Comparison of ENCODE assay signal across 7 mouse cellular contexts in the genomic region with DNA sequence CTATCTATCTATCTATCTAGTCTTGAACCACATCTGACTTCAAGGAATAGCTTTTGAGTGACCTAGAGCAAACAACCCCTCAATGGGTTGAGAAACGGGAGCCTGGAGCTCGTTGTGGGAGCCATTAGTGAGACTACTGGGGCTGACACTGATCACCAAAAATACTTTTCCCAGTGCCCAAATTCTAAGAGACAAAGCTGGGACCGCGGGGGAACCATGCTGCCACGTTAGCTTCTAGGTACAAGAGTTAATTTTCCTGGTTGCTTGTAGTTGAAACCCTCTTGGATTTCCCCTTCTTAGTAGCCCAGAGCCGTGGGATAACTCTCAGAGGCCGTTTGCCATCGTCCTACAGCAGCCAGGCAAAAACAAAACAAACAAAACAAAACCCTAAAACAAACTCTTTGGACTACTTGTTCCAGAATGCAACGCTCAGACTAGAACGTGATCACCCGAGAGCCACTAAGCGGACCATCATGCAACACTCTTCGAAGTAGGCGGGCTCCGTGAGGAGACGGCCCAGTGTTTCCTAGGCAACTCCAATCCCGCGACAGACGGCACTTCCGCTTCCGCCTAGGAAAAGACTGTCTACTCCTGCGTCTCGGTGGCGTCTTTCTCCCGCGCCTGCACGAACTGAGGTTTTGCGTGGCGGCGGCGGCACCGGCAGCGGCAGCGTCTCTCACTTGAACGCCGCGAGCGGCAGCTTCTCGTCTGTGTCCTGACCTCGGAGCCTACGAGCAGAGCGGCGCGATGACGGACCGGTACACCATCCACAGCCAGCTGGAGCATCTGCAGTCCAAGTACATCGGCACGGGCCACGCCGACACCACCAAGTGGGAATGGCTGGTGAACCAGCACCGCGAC. TPM values are rescaled to one million over a fixed set of nuclear protein-coding genes. Genes with fewer than 3 reads are reported as not detected.
DNase-seq lines count a peak whose midpoint lies in the region; ATAC-seq lines count a peak whose summit lies in the region.

No protein-coding gene starts in this region.

- 4% methylated on average over 52 of the region's 52 CpGs for WGBS in intestine, embryonic 15.5 days
- 3% methylated on average over 52 of the region's 52 CpGs for WGBS in midbrain, embryonic 10.5 days

- no peaks in the 10 kb centered on the region for H3K27me3 ChIP-seq in intestine, embryonic 15.5 days (replicated peaks)
- H3K27me3 ChIP-seq in midbrain, embryonic 10.5 days (ENCODE audit: low read depth, poor library complexity, severe bottlenecking) = no peaks in the 10 kb centered on the region

- ATAC-seq in intestine, embryonic 15.5 days = peak; percentile 99

- H3K4me1 ChIP-seq in intestine, embryonic 15.5 days (replicated peaks) = peaks cover 14% of the 10 kb centered on the region
- H3K4me1 ChIP-seq in midbrain, embryonic 10.5 days = peaks cover 16% of the 10 kb centered on the region

- peak overlapping the region; percentile 75 for H3K4me2 ChIP-seq in intestine, embryonic 15.5 days (replicated peaks)

- intact Hi-C loops in gastrocnemius, postnatal 36 days (cut with DNase I) = no loop called here
- intact Hi-C loops in left cerebral cortex, postnatal 25 days (cut with DNase I) = loop anchor here (5.0 kb wide), 1 partner anchor 86 kb away; no protein-coding TSS in a partner anchor

- H3K9ac ChIP-seq in intestine, embryonic 15.5 days = peak overlapping the region; percentile 76

- H3K9me3 ChIP-seq in intestine, embryonic 15.5 days = no peaks in the 10 kb centered on the region
- H3K9me3 ChIP-seq in midbrain, embryonic 10.5 days (replicated peaks) = no peaks in the 10 kb centered on the region

- H3K27ac ChIP-seq in intestine, embryonic 15.5 days = peak overlapping the region; percentile 66
- H3K27ac ChIP-seq in midbrain, embryonic 10.5 days (replicated peaks) = peak overlapping the region; percentile 88

- H3K36me3 ChIP-seq in intestine, embryonic 15.5 days = no peaks in the 10 kb centered on the region
- peaks cover 15% of the 10 kb centered on the region for H3K36me3 ChIP-seq in midbrain, embryonic 10.5 days

- DNase-seq in adrenal gland, adult 2 months = peak; percentile 96
- DNase-seq in embryo, embryonic 11.5 days (ENCODE audit: low read depth, low spot score) = peak; percentile 89
- DNase-seq in gastrocnemius, postnatal 36 days = peak; percentile 90 to 91
- peak; percentile 96 to 99 for DNase-seq in left cerebral cortex, postnatal 25 days (ENCODE audit: low spot score in 2 of 2)
- peak; percentile 95 for DNase-seq in midbrain, embryonic 10.5 days (ENCODE audit: low spot score)
- DNase-seq in right cerebral cortex, postnatal 4 days = peak; percentile 89

- peak overlapping the region; percentile 90 for H3K4me3 ChIP-seq in intestine, embryonic 15.5 days (replicated peaks)
- H3K4me3 ChIP-seq in midbrain, embryonic 10.5 days = peak overlapping the region; percentile 86

RNA-seq across cellular contexts. Expression of a gene that starts 3.0 kb away (rescaled TPM):
- total RNA-seq in adrenal gland, adult 2 months (2021) = 10 to 100 TPM; 13.3 to 14.0 TPM
- polyA plus RNA-seq in adrenal gland, adult 2 months (2012; rRNA removed) = 89.9 and 92.4 TPM in 2 replicates
- total RNA-seq in gastrocnemius, postnatal 36 days (2021) = 1 to 10 TPM; 4.2 to 4.4 TPM
- polyA plus RNA-seq in intestine, embryonic 15.5 days (2015; fragmentation: Nextera tagmentation; extraction: Ambion mirVana) = 37.0 and 38.0 TPM in 2 replicates
- 1 to 10 TPM; 7.0 to 7.9 TPM for total RNA-seq in left cerebral cortex, postnatal 25 days (2021)
- 42.5 and 45.7 TPM in 2 replicates for polyA plus RNA-seq in midbrain, embryonic 10.5 days (2016; fragmentation: Nextera tagmentation; extraction: Ambion mirVana)

RNA-seq across cellular contexts. Expression of a gene that starts 44.0 kb away (rescaled TPM):
- 1 to 10 TPM; 8.7 to 8.9 TPM for total RNA-seq in adrenal gland, adult 2 months (2021)
- polyA plus RNA-seq in adrenal gland, adult 2 months (2012; rRNA removed) = 5.1 and 11.0 TPM in 2 replicates
- total RNA-seq in gastrocnemius, postnatal 36 days (2021) = under 1 TPM; 0.20 to 0.48 TPM
- polyA plus RNA-seq in intestine, embryonic 15.5 days (2015; fragmentation: Nextera tagmentation; extraction: Ambion mirVana) = 1.6 and 1.8 TPM in 2 replicates
- under 1 TPM; 0.11 to 0.34 TPM for total RNA-seq in left cerebral cortex, postnatal 25 days (2021)
- polyA plus RNA-seq in midbrain, embryonic 10.5 days (2016; fragmentation: Nextera tagmentation; extraction: Ambion mirVana) = 1.3 and 2.2 TPM in 2 replicates

RNA-seq across cellular contexts. Expression of a gene that starts 52.2 kb away (rescaled TPM):
- 10 to 100 TPM in 1 of 2 experiments, 1 to 10 TPM in 1; 6.4 to 15.7 TPM for total RNA-seq in adrenal gland, adult 2 months (2021)
- 5.9 and 6.0 TPM in 2 replicates for polyA plus RNA-seq in adrenal gland, adult 2 months (2012; rRNA removed)
- 1 to 10 TPM; 3.3 to 4.3 TPM for total RNA-seq in gastrocnemius, postnatal 36 days (2021)
- 138 and 157 TPM in 2 replicates for polyA plus RNA-seq in intestine, embryonic 15.5 days (2015; fragmentation: Nextera tagmentation; extraction: Ambion mirVana)
- total RNA-seq in left cerebral cortex, postnatal 25 days (2021) = 10 to 100 TPM; 14.8 to 20.3 TPM
- polyA plus RNA-seq in midbrain, embryonic 10.5 days (2016; fragmentation: Nextera tagmentation; extraction: Ambion mirVana) = 65.6 and 82.0 TPM in 2 replicates

Comparison
In these comparisons a context has a peak if more than half of its experiments do, and no peak if none do; other contexts are left out.
1. Peak in every context shown above with its lines: DNase-seq, ATAC-seq, H3K4me3 ChIP-seq and H3K27ac ChIP-seq.
2. RNA of a gene that starts 44.0 kb away (total RNA-seq): 8.7 to 8.9 TPM in adrenal gland, adult 2 months; 0.20 to 0.48 TPM in gastrocnemius, postnatal 36 days and 0.11 to 0.34 TPM in left cerebral cortex, postnatal 25 days; every median in the first group is over 4 times any median in the second.